Mouse (Mus musculus) hindbrain, embryonic 14.5 days (tissue): ENCODE measurements around the gene Batf. TPM values are rescaled to one million over a fixed set of nuclear protein-coding genes. Genes with fewer than 3 reads are reported as not detected.
"Not testable (repeated sequence)": the region's sequence is repeated elsewhere in the genome, so short reads cannot be mapped to it uniquely, and the experiment has no call there.

Experiments
- ATAC-seq: fragments of 200-750 bp; cut with Nextera tagmentation; 2 replicates; pipeline ENCODE4 v1.8.0; 2017; ENCODE audit warnings: moderate number of reproducible peaks, mild to moderate bottlenecking, moderate TSS enrichment, moderate library complexity; ENCODE audit not compliant: low FRiP score
- DNase-seq: peaks from one replicate; pipeline ENCODE4 v3.0.0-alpha.2; 2015; ENCODE audit warnings: low spot score
- H3K27ac ChIP-seq: fragments of 300-500 bp; sonication (generic); 2 replicates; pipeline ENCODE4 v1.5.1; 2014; ENCODE audit warnings: mild to moderate bottlenecking, moderate library complexity
- H3K27me3 ChIP-seq: fragments of 300-500 bp; sonication (generic); 2 replicates; pipeline ENCODE4 v1.6.1; 2014; ENCODE audit warnings: mild to moderate bottlenecking, low read length, mixed read lengths; ENCODE audit not compliant: control insufficient read depth, insufficient read depth
- H3K36me3 ChIP-seq: fragments of 300-500 bp; sonication (generic); replicated peaks from 2 replicates; pipeline ENCODE4 v1.6.1; 2014; ENCODE audit not compliant: control insufficient read depth, insufficient read depth
- H3K4me1 ChIP-seq: fragments of 300-500 bp; sonication (generic); replicated peaks from 2 replicates; pipeline ENCODE4 v1.6.1; 2014; ENCODE audit warnings: antibody characterized with exemption, low read length, mixed read lengths; ENCODE audit not compliant: control insufficient read depth, insufficient read depth
- H3K4me2 ChIP-seq: fragments of 300-500 bp; sonication (generic); replicated peaks from 2 replicates; pipeline ENCODE4 v1.6.1; 2014; ENCODE audit warnings: mild to moderate bottlenecking, moderate library complexity
- H3K4me3 ChIP-seq: fragments of 300-500 bp; sonication (generic); replicated peaks from 2 replicates; pipeline ENCODE4 v1.5.1; 2014; ENCODE audit warnings: mild to moderate bottlenecking, low read length
- H3K9ac ChIP-seq: fragments of 300-500 bp; sonication (generic); 2 replicates; pipeline ENCODE4 v1.6.1; 2014
- H3K9me3 ChIP-seq: fragments of 300-500 bp; sonication (generic); 2 replicates; pipeline ENCODE4 v1.6.1; 2016; ENCODE audit warnings: low read length; ENCODE audit not compliant: control insufficient read depth
- WGBS: fragments of 180-500 bp; shearing (Covaris S2); extraction: QIAGEN DNeasy Blood & Tissue Kit; methylation state at CpG from one replicate; pipeline ENCODE4 v1.1.7; 2014; 5-methylcytosine and 5-hydroxymethylcytosine counted together
- polyA plus RNA-seq: library from polyadenylated mRNA; unstranded; fragments of >200 nt; fragmentation: Nextera tagmentation; extraction: Ambion mirVana; gene quantifications from 2 replicates; pipeline ENCODE4 v1.2.1, GENCODE M21; 2014

Batf gene
- polyA plus RNA-seq, 1 experiment from 2014 or later = 1.1 TPM

- Histone ChIP-seq H3K27me3 (no peaks in the 10 kb centered on the region), H3K9ac (no peak overlapping the region), H3K9me3 (no peaks in the 10 kb centered on the region), H3K4me1 (no peaks in the 10 kb centered on the region), H3K27ac (no peak overlapping the region), H3K4me2 (no peak overlapping the region), H3K36me3 (no peaks in the 10 kb centered on the region), H3K4me3 (no peak overlapping the region)
- ATAC-seq (no peak), DNase-seq (no peak)
- 92% methylated on average over 8 of the region's 8 CpGs for WGBS
Measured at GRCm38 (mm10) chr12:85673914-85674313, 12.6 kb upstream of the Batf start.

- Histone ChIP-seq H3K9me3 (no peaks in the 10 kb centered on the region), H3K36me3 (no peaks in the 10 kb centered on the region), H3K4me1 (no peaks in the 10 kb centered on the region), H3K4me3 (no peak overlapping the region), H3K27me3 (no peaks in the 10 kb centered on the region), H3K4me2 (no peak overlapping the region), H3K27ac (no peak overlapping the region), H3K9ac (no peak overlapping the region)
- DNase-seq (no peak), ATAC-seq (no peak)
- 87% methylated on average over 5 of the region's 5 CpGs for WGBS
Measured at GRCm38 (mm10) chr12:85679117-85679516, 7.4 kb upstream of the Batf start.

- Histone ChIP-seq H3K9me3 (no peaks in the 10 kb centered on the region), H3K4me3 (no peak overlapping the region), H3K9ac (no peak overlapping the region), H3K27ac (no peak overlapping the region), H3K4me1 (no peaks in the 10 kb centered on the region), H3K36me3 (no peaks in the 10 kb centered on the region), H3K27me3 (no peaks in the 10 kb centered on the region), H3K4me2 (no peak overlapping the region)
- no peak for ATAC-seq
- 55% methylated on average over 2 of the region's 2 CpGs for WGBS
- no peak for DNase-seq
Measured at GRCm38 (mm10) chr12:85679808-85680207, 6.7 kb upstream of the Batf start.

GRCm38 (mm10) chr12:85682328-85682727, 4.1 kb upstream of the Batf start:
- no peaks in the 10 kb centered on the region for H3K4me1 ChIP-seq
- no peaks in the 10 kb centered on the region for H3K9me3 ChIP-seq
- no peaks in the 10 kb centered on the region for H3K27me3 ChIP-seq
- no peak for ATAC-seq
- no peak overlapping the region for H3K27ac ChIP-seq
- no peak overlapping the region for H3K4me2 ChIP-seq
- WGBS = 41% methylated on average over 2 of the region's 2 CpGs
- H3K9ac ChIP-seq = no peak overlapping the region
- no peak overlapping the region for H3K4me3 ChIP-seq
- no peak for DNase-seq
- H3K36me3 ChIP-seq = no peaks in the 10 kb centered on the region

GRCm38 (mm10) chr12:85684411-85685275, 1.8 kb upstream of the Batf start:
- no peak overlapping the region for H3K4me2 ChIP-seq
- H3K27me3 ChIP-seq = no peaks in the 10 kb centered on the region
- H3K4me3 ChIP-seq = no peak overlapping the region
- DNase-seq (no peak), ATAC-seq (no peak)
- no peaks in the 10 kb centered on the region for H3K4me1 ChIP-seq
- H3K9me3 ChIP-seq = no peaks in the 10 kb centered on the region
- no peak overlapping the region for H3K27ac ChIP-seq
- WGBS = 89% methylated on average over 16 of the region's 16 CpGs
- H3K36me3 ChIP-seq = no peaks in the 10 kb centered on the region
- no peak overlapping the region for H3K9ac ChIP-seq

GRCm38 (mm10) chr12:85687217-85687533, 706 bp downstream of the Batf start:
- H3K27ac ChIP-seq = no peak overlapping the region
- H3K9me3 ChIP-seq = no peaks in the 10 kb centered on the region
- no peaks in the 10 kb centered on the region for H3K36me3 ChIP-seq
- H3K9ac ChIP-seq = no peak overlapping the region
- H3K27me3 ChIP-seq = no peaks in the 10 kb centered on the region
- no peak for ATAC-seq
- no peak overlapping the region for H3K4me2 ChIP-seq
- 80% methylated on average over 7 of the region's 7 CpGs for WGBS
- no peak overlapping the region for H3K4me3 ChIP-seq
- no peak for DNase-seq
- H3K4me1 ChIP-seq = no peaks in the 10 kb centered on the region

GRCm38 (mm10) chr12:85687846-85688245, 1.4 kb downstream of the Batf start:
- Histone ChIP-seq H3K4me1 (no peaks in the 10 kb centered on the region), H3K9ac (no peak overlapping the region), H3K9me3 (no peaks in the 10 kb centered on the region), H3K4me2 (no peak overlapping the region), H3K4me3 (no peak overlapping the region), H3K27me3 (no peaks in the 10 kb centered on the region), H3K36me3 (no peaks in the 10 kb centered on the region), H3K27ac (no peak overlapping the region)
- no peak for DNase-seq
- no peak for ATAC-seq
- 70% methylated on average over 6 of the region's 6 CpGs for WGBS

- Histone ChIP-seq H3K4me2 (no peak overlapping the region), H3K4me3 (no peak overlapping the region), H3K4me1 (no peaks in the 10 kb centered on the region), H3K27me3 (no peaks in the 10 kb centered on the region), H3K27ac (no peak overlapping the region), H3K9ac (no peak overlapping the region), H3K36me3 (no peaks in the 10 kb centered on the region), H3K9me3 (no peaks in the 10 kb centered on the region)
- DNase-seq = no peak
- WGBS = 89% methylated on average over 2 of the region's 2 CpGs
- ATAC-seq = no peak
Measured at GRCm38 (mm10) chr12:85695787-85696186, 9.3 kb downstream of the Batf start.

GRCm38 (mm10) chr12:85696436-85696835, 10.0 kb downstream of the Batf start:
- no peak overlapping the region for H3K27ac ChIP-seq
- H3K36me3 ChIP-seq = no peaks in the 10 kb centered on the region
- no peak for DNase-seq
- ATAC-seq = no peak
- no peak overlapping the region for H3K9ac ChIP-seq
- H3K4me1 ChIP-seq = no peaks in the 10 kb centered on the region
- H3K27me3 ChIP-seq = no peaks in the 10 kb centered on the region
- no peaks in the 10 kb centered on the region for H3K9me3 ChIP-seq
- 89% methylated on average over 5 of the region's 5 CpGs for WGBS
- no peak overlapping the region for H3K4me3 ChIP-seq
- no peak overlapping the region for H3K4me2 ChIP-seq

GRCm38 (mm10) chr12:85698179-85698578, 11.7 kb downstream of the Batf start:
- H3K9ac ChIP-seq, H3K4me3 ChIP-seq, H3K27ac ChIP-seq, H3K4me1 ChIP-seq, H3K36me3 ChIP-seq, DNase-seq, H3K9me3 ChIP-seq, H3K27me3 ChIP-seq: not testable (repeated sequence)
- WGBS = 54% methylated on average over 11 of the region's 37 CpGs
- H3K4me2 ChIP-seq = peak overlapping the region; percentile 15
- ATAC-seq = peak; percentile 64
